Mouse (Mus musculus): Measurements from ENCODE around the gene Mmp25.
"Not testable (repeated sequence)": the region's sequence is repeated elsewhere in the genome, so short reads cannot be mapped to it uniquely, and the experiment has no call there.

The Mmp25 gene

GRCm38 (mm10) chr17:23599605-23600063 is 45.4 kb downstream of the Mmp25 start:
- DNase-seq: no peak

DNA sequence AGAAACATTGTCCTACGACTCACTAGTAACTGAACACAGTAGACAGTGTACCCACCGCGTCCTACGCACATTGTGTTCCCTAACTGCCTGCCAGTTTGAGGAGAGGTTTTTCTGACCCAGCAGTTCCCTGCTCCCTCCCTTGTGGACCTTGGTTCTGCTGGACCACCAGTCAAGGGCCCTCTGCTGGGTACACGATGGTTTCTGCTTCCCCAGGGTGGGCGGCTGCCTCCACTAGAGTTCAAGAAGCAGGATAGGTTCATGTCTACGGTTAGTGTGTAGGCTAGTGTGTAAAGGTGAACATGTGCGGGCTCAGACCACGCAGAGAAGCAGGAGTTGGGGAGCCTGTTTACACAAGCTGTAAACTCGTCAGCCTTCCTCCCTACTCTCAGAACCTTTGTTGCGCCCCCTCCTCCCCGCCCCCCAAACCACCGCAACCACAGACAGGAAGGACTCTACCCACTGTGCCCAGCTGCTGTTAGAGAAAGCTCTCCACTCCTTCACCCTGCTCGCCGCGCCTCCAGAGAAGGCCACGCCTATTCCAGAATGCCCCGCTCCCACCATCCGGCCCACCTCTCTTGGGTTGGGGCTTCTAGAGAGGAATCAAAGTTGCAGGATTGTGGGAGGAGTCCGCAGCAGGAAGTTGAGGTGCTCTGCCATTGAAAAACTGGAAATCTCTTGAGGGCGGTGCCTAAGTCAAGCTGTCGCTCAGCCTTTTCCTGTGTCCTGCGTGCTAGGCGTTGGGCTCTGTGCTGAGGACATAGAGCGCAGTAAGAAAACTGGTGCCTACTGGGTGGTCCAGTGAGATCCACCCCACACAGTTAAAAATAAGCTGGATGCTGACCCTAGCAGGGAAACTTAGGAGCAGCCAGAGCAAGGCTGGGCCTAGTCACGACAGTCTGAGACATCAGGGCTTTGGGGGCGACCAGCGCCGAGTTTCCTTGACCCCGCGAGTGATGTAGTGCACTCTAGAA is 46.2 kb downstream of the Mmp25 start, which contains the start of gene Zfp13:
TSS of gene Zfp13 (minus strand) at position 906 of the 971 bp plus-strand sequence.
- DNase-seq: peak; percentile 77

DNA sequence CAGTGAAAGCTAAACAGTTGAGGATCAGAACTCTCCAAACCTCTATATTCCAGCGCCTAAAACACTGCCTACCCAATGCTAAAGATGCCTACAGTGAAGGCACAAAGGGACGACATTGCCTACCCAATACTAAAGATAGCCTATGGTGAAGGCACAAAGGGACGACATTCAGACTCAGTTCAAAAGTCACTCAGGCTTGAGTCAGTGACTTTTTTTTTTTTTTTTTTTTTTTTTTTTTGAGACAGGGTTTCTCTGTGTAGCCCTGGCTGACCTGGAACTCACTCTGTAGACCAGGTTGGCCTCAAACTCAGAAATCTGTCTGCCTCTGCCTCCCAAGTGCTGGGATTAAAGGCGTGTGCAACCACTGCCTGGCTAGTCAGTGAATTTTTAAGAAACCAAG is 49.9 kb downstream of the Mmp25 start:
- not testable (repeated sequence) for DNase-seq

DNA sequence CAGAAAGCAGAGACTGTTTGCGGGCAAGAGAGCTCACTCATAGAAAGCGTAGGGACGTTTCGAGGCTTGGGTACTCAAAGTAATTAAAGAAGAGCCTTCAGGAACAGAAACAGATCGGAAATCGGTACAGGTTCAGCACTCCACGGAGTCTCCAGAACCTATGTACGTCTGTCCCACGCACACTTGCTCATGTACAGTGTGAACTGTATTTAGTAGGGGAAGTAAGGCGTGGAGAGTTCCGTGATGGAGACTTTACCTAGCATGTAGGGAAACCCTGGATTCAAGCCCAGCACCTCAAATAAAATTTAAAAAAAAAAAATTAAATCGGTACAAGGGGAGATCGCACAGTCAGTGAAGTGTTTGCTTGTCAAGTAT is 52.2 kb downstream of the Mmp25 start:
- DNase-seq: no peak

- DNase-seq: peak; percentile 99
Observed at GRCm38 (mm10) chr17:23592208-23592925, 52.7 kb downstream of the Mmp25 start.

- no peak for DNase-seq
Observed at GRCm38 (mm10) chr17:23587253-23587652, 57.8 kb downstream of the Mmp25 start.

DNA sequence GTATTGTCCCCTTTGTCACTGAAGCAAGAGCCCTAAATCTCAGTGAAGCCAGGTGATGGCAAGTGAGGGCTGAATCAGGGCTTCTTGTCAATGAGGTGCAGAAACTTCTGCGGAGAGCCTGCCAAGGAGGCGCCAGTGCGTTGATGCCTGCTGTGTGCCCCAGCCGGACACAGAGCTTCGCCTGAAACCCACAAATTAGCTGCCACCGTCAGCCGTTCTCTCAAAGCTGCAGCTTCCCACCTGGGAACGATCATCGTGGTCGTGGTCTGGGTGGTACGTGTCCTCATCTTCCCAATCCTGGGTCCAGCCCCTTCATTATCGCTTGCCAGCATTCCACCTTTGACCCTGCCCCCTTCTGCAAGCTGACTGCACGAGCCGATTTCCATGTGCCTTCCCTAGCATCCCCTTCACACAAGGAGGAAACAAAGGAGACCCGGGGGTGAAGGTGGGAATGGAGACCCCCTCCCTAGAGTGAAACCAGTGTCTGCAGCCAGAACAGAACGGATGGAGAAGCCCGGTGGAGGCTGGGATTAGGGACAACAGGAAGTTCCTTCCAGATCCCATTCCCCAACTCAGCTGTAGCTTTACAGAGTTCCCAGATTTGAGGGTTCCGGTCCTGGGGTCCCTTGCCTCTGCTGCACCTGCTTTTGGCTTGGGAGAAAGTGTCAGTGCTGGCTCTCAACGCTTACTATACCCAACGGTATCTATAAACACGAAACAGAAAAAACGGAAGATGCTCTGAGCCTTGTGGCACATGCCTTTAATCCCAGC is 59.2 kb downstream of the Mmp25 start:
- DNase-seq: peak; percentile 83

- no peak for DNase-seq
Observed at GRCm38 (mm10) chr17:23584786-23585185, 60.3 kb downstream of the Mmp25 start.
